Mouse (Mus musculus) lung, postnatal 0 days (tissue): ENCODE data around the gene Evi2a.

Experiments
- CTCF ChIP-seq: IDR thresholded peaks from 2 replicates; pipeline ENCODE4 v1.5.1; 2016; ENCODE audit warnings: antibody characterized with exemption, mild to moderate bottlenecking
- EP300 ChIP-seq: IDR thresholded peaks from 2 replicates; pipeline ENCODE4 v1.6.1; 2016; ENCODE audit warnings: antibody characterized with exemption, mild to moderate bottlenecking, control low read depth

DNA sequence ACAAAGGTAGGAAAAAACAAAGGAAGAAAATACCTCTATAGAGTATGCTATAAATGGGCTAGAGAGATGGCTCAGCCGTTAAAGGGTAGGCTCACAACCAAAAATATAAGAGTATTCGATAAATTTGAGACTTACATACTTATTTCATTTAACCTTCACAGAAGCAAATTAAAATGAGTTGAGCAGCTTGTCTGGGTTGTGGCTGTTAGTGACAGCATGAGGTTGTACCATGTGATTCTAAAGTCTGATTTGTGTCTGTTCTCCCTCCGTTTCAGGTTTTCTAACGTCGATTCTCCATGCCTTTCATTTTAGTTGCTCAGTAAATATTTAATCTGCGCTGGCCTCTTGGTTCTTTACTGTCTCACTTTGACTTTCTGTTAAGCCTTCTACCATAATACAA, 11.1 kb downstream of the Evi2a start:
- TF ChIP-seq CTCF (no peak), EP300 (no peak)
